Comparison of ENCODE assay signal across 10 mouse cellular contexts in genomic region chr12:40477621-40478452, GRCm38 (mm10). TPM values are rescaled to one million over a fixed set of nuclear protein-coding genes. Genes with fewer than 3 reads are reported as not detected.
DNase-seq lines count a peak whose midpoint lies in the region; ATAC-seq and TF ChIP-seq lines count a peak whose summit lies in the region.
"Had no signal": no experiment of that assay in that cellular context is flagged by ENCODE, and none has a peak within 500 bp of the region (broad histone marks: within the 10 kb centered on the region; RNA-seq: fewer than 3 reads in every experiment).

No protein-coding gene starts in this region.

- H3K36me3 ChIP-seq in hindbrain, embryonic 15.5 days: no peaks in the 10 kb centered on the region
- H3K36me3 ChIP-seq in midbrain, embryonic 14.5 days (ENCODE audit: control insufficient read depth, insufficient read depth, low read length): no peaks in the 10 kb centered on the region
- no peaks in the 10 kb centered on the region for H3K36me3 ChIP-seq in intestine, embryonic 15.5 days
- H3K36me3 ChIP-seq in stomach, postnatal 0 days (ENCODE audit: control insufficient read depth, insufficient read depth, low read length): no peaks in the 10 kb centered on the region
- H3K36me3 ChIP-seq: embryonic facial prominence, embryonic 15.5 days; liver, embryonic 13.5 days had no signal

- H3K4me2 ChIP-seq in hindbrain, embryonic 15.5 days: peak overlapping the region; percentile 2; the same call in 1 of the 2 replicates
- no peak overlapping the region for H3K4me2 ChIP-seq in midbrain, embryonic 14.5 days (ENCODE audit: low read length)
- no peak overlapping the region for H3K4me2 ChIP-seq in intestine, embryonic 15.5 days (replicated peaks)
- H3K4me2 ChIP-seq in stomach, postnatal 0 days (replicated peaks; ENCODE audit: low read depth): no peak overlapping the region
- H3K4me2 ChIP-seq: embryonic facial prominence, embryonic 15.5 days; liver, embryonic 13.5 days had no signal

- peaks cover 29% of the 10 kb centered on the region for H3K4me1 ChIP-seq in hindbrain, embryonic 15.5 days (replicated peaks)
- H3K4me1 ChIP-seq in midbrain, embryonic 14.5 days (ENCODE audit: control insufficient read depth, insufficient read depth, low read length): peaks cover 19% of the 10 kb centered on the region
- peaks cover 4% of the 10 kb centered on the region; the same call in 1 of the 2 replicates for H3K4me1 ChIP-seq in intestine, embryonic 15.5 days (replicated peaks)
- H3K4me1 ChIP-seq in stomach, postnatal 0 days (replicated peaks; ENCODE audit: control insufficient read depth, insufficient read depth): 0 out of 2 replicates have a peak, but pooled peaks cover 3% of the 10 kb centered on the region
- H3K4me1 ChIP-seq: liver, embryonic 13.5 days had no signal

- no peak for TF ChIP-seq CTCF in layer of hippocampus, adult 2 months (conservative IDR thresholded peaks at IDR 0.05)
- no peak for TF ChIP-seq CTCF in stomach, postnatal 0 days (IDR thresholded peaks at IDR 0.05; ENCODE audit: low read depth)

- 11% methylated on average over 8 of the region's 8 CpGs for WGBS in hindbrain, embryonic 15.5 days
- 11% methylated on average over 8 of the region's 8 CpGs for WGBS in midbrain, embryonic 14.5 days
- 52% methylated on average over 8 of the region's 8 CpGs for WGBS in intestine, embryonic 15.5 days
- 30% methylated on average over 8 of the region's 8 CpGs for WGBS in stomach, postnatal 0 days

- no peaks in the 10 kb centered on the region for H3K9me3 ChIP-seq in hindbrain, embryonic 15.5 days
- H3K9me3 ChIP-seq in midbrain, embryonic 14.5 days (ENCODE audit: control insufficient read depth, low read length): no peaks in the 10 kb centered on the region
- no peaks in the 10 kb centered on the region for H3K9me3 ChIP-seq in intestine, embryonic 15.5 days
- no peaks in the 10 kb centered on the region for H3K9me3 ChIP-seq in stomach, postnatal 0 days (ENCODE audit: control insufficient read depth, low read length)
- H3K9me3 ChIP-seq: embryonic facial prominence, embryonic 15.5 days; liver, embryonic 13.5 days had no signal

- H3K9ac ChIP-seq in hindbrain, embryonic 15.5 days: no peak overlapping the region
- no peak overlapping the region for H3K9ac ChIP-seq in midbrain, embryonic 14.5 days (replicated peaks; ENCODE audit: low read length)
- H3K9ac ChIP-seq in intestine, embryonic 15.5 days: no peak overlapping the region
- H3K9ac ChIP-seq in stomach, postnatal 0 days (ENCODE audit: low read length): no peak overlapping the region
- H3K9ac ChIP-seq: embryonic facial prominence, embryonic 15.5 days; liver, embryonic 13.5 days had no signal

- no peak overlapping the region for H3K4me3 ChIP-seq in layer of hippocampus, adult 2 months
- no peak overlapping the region for H3K4me3 ChIP-seq in hindbrain, embryonic 15.5 days
- no peak overlapping the region for H3K4me3 ChIP-seq in midbrain, embryonic 14.5 days (replicated peaks; ENCODE audit: low read depth, low read length)
- H3K4me3 ChIP-seq in intestine, embryonic 15.5 days (replicated peaks): no peak overlapping the region
- H3K4me3 ChIP-seq in stomach, postnatal 0 days (ENCODE audit: low read depth, low read length): no peak overlapping the region
- H3K4me3 ChIP-seq: embryonic facial prominence, embryonic 15.5 days; liver, embryonic 13.5 days had no signal

- TF ChIP-seq EP300 in stomach, postnatal 0 days (optimal IDR thresholded peaks at IDR 0.05): no peak

- peak; percentile 74 for ATAC-seq in hindbrain, embryonic 15.5 days (ENCODE audit: low FRiP score, low read depth)
- peak; percentile 67 for ATAC-seq in midbrain, embryonic 14.5 days (ENCODE audit: low FRiP score, low TSS enrichment)
- no peak for ATAC-seq in intestine, embryonic 15.5 days
- ATAC-seq in stomach, postnatal 0 days (ENCODE audit: low FRiP score, low TSS enrichment): no peak
- ATAC-seq: Patski had no signal

- DNase-seq in layer of hippocampus, adult 2 months (ENCODE audit: low spot score in 2 of 2): no peak
- no peak for DNase-seq in layer of hippocampus, postnatal 36 days
- DNase-seq in embryo, embryonic 11 days: peak; percentile 76
- DNase-seq in midbrain, embryonic 14.5 days: peak; percentile 76
- DNase-seq in stomach, postnatal 0 days (ENCODE audit: low spot score): no peak
- DNase-seq: liver, embryonic 13.5 days had no signal

- H3K27me3 ChIP-seq in hindbrain, embryonic 15.5 days: no peaks in the 10 kb centered on the region
- no peaks in the 10 kb centered on the region for H3K27me3 ChIP-seq in midbrain, embryonic 14.5 days (ENCODE audit: control insufficient read depth, insufficient read depth, low read length)
- H3K27me3 ChIP-seq in intestine, embryonic 15.5 days (replicated peaks): no peaks in the 10 kb centered on the region
- no peaks in the 10 kb centered on the region for H3K27me3 ChIP-seq in stomach, postnatal 0 days (ENCODE audit: control insufficient read depth, insufficient read depth, low read length)
- H3K27me3 ChIP-seq: embryonic facial prominence, embryonic 15.5 days; liver, embryonic 13.5 days; Patski had no signal

- H3K27ac ChIP-seq in layer of hippocampus, adult 2 months: peak overlapping the region; percentile 40
- H3K27ac ChIP-seq in hindbrain, embryonic 15.5 days (replicated peaks): peak overlapping the region; percentile 32
- no peak overlapping the region for H3K27ac ChIP-seq in midbrain, embryonic 14.5 days (replicated peaks; ENCODE audit: low read depth, low read length)
- no peak overlapping the region for H3K27ac ChIP-seq in intestine, embryonic 15.5 days
- no peak overlapping the region for H3K27ac ChIP-seq in stomach, postnatal 0 days (replicated peaks)
- H3K27ac ChIP-seq: embryonic facial prominence, embryonic 15.5 days; liver, embryonic 13.5 days had no signal

RNA-seq across cellular contexts. Expression of gene Dock4, which starts 32.1 kb away (rescaled TPM):
- 100 to 1,000 TPM; 253 to 265 TPM for total RNA-seq in layer of hippocampus, adult 2 months (2021)
- 100 to 1,000 TPM; 237 to 255 TPM for total RNA-seq in layer of hippocampus, postnatal 36 days (2021)
- 30.4 and 31.0 TPM in 2 replicates for polyA plus RNA-seq in hindbrain, embryonic 15.5 days (2015; fragmentation: Nextera tagmentation; extraction: Ambion mirVana)
- 30.5 and 34.3 TPM in 2 replicates for polyA plus RNA-seq in midbrain, embryonic 14.5 days (2014; fragmentation: Nextera tagmentation; extraction: Ambion mirVana)
- polyA plus RNA-seq in intestine, embryonic 15.5 days (2015; fragmentation: Nextera tagmentation; extraction: Ambion mirVana): 5.7 and 7.1 TPM in 2 replicates
- 3.1 and 3.3 TPM in 2 replicates for polyA plus RNA-seq in stomach, postnatal 0 days (2015; fragmentation: Nextera tagmentation; extraction: Ambion mirVana)

RNA-seq across cellular contexts. Expression of gene Zfp277, which starts 32.1 kb away (rescaled TPM):
- 10 to 100 TPM; 24.2 to 26.5 TPM for total RNA-seq in layer of hippocampus, adult 2 months (2021)
- 10 to 100 TPM; 24.5 to 27.7 TPM for total RNA-seq in layer of hippocampus, postnatal 36 days (2021)
- 29.5 and 31.9 TPM in 2 replicates for polyA plus RNA-seq in hindbrain, embryonic 15.5 days (2015; fragmentation: Nextera tagmentation; extraction: Ambion mirVana)
- polyA plus RNA-seq in midbrain, embryonic 14.5 days (2014; fragmentation: Nextera tagmentation; extraction: Ambion mirVana): 31.8 and 32.1 TPM in 2 replicates
- 31.4 and 34.3 TPM in 2 replicates for polyA plus RNA-seq in intestine, embryonic 15.5 days (2015; fragmentation: Nextera tagmentation; extraction: Ambion mirVana)
- polyA plus RNA-seq in stomach, postnatal 0 days (2015; fragmentation: Nextera tagmentation; extraction: Ambion mirVana): 21.3 and 21.7 TPM in 2 replicates

Comparison
In these comparisons a context has a peak if more than half of its experiments do, and no peak if none do; other contexts are left out.
1. DNase-seq: peak in embryo, embryonic 11 days (single experiment) and midbrain, embryonic 14.5 days (single experiment); none in layer of hippocampus, adult 2 months (0 of 2), layer of hippocampus, postnatal 36 days (0 of 2) and stomach, postnatal 0 days (single experiment).
2. H3K27ac ChIP-seq: peak in layer of hippocampus, adult 2 months (single experiment) and hindbrain, embryonic 15.5 days (single experiment); none in midbrain, embryonic 14.5 days (single experiment), intestine, embryonic 15.5 days (single experiment) and stomach, postnatal 0 days (single experiment).
3. ATAC-seq: peak in hindbrain, embryonic 15.5 days (single experiment) and midbrain, embryonic 14.5 days (single experiment); none in intestine, embryonic 15.5 days (single experiment) and stomach, postnatal 0 days (single experiment).